Mouse (Mus musculus) MEL (cell line): Measurements from ENCODE around the gene Gpr1. TPM values are rescaled to one million over a fixed set of nuclear protein-coding genes. Genes with fewer than 3 reads are reported as not detected.
A peak's percentile ranks its signal among the peaks of the same experiment; 100 is the strongest.
"Not testable (repeated sequence)": the region's sequence is repeated elsewhere in the genome, so short reads cannot be mapped to it uniquely, and the experiment has no call there.

Source experiments
- DNase-seq: peaks from one replicate; pipeline ENCODE4 v3.0.0; 2011; ENCODE audit warnings: low read depth, low spot score
- H3K27ac ChIP-seq: 2 replicates; pipeline ENCODE4 v1.5.1; 2012; ENCODE audit warnings: low read depth, mild to moderate bottlenecking, control low read depth, low read length, moderate library complexity; ENCODE audit not compliant: control insufficient read depth
- H3K27me3 ChIP-seq, 2 experiments: fragments of 150-350 bp in 1 of 2; sonication (generic) in 1 of 2; 2 replicates each; pipeline ENCODE4 v1.6.1; 2012; ENCODE audit warnings: low read length in 2 of 2, mild to moderate bottlenecking in 2 of 2, improper control_type of control experiment in 1 of 2, moderate library complexity in 1 of 2; ENCODE audit not compliant: insufficient read depth in 2 of 2, control insufficient read depth in 1 of 2
- H3K36me3 ChIP-seq, 2 experiments: 2 replicates each; pipeline ENCODE4 v1.6.1; 2012 to 2014; ENCODE audit warnings: low read length in 2 of 2, improper control_type of control experiment in 1 of 2, inconsistent platforms in 1 of 2, mild to moderate bottlenecking in 1 of 2; ENCODE audit not compliant: insufficient read depth in 2 of 2, control insufficient read depth in 1 of 2
- H3K4me1 ChIP-seq, 2 experiments: fragments of 150-350 bp in 1 of 2; sonication (generic) in 1 of 2; 2 replicates each; pipeline ENCODE4 v1.6.1; 2012; ENCODE audit warnings: low read length in 2 of 2, improper control_type of control experiment in 1 of 2, mild to moderate bottlenecking in 1 of 2; ENCODE audit not compliant: insufficient read depth in 2 of 2, control insufficient read depth in 1 of 2
- H3K4me3 ChIP-seq, 2 experiments: fragments of 150-350 bp in 1 of 2; sonication (generic) in 1 of 2; 2 replicates each; pipeline ENCODE4 v1.5.1; 2012; ENCODE audit warnings: low read depth in 2 of 2, low read length in 2 of 2, mild to moderate bottlenecking in 2 of 2, moderate library complexity in 2 of 2, control low read depth in 1 of 2, improper control_type of control experiment in 1 of 2; ENCODE audit not compliant: control insufficient read depth in 1 of 2, insufficient read depth in 1 of 2
- H3K79me2 ChIP-seq: 2 replicates; pipeline ENCODE4 v1.6.1; 2012; ENCODE audit warnings: mild to moderate bottlenecking, low read length, moderate library complexity; ENCODE audit not compliant: control insufficient read depth, poor library complexity, insufficient read depth
- H3K9ac ChIP-seq: 2 replicates; pipeline ENCODE4 v1.6.1; 2012; ENCODE audit warnings: low read depth, mild to moderate bottlenecking, control low read depth, low read length, moderate library complexity; ENCODE audit not compliant: control insufficient read depth, poor library complexity, severe bottlenecking
- H3K9me3 ChIP-seq: fragments of 150-350 bp; sonication (generic); replicated peaks from 2 replicates; pipeline ENCODE4 v1.6.1; 2012; ENCODE audit warnings: mild to moderate bottlenecking, low read length, improper control_type of control experiment, moderate library complexity; ENCODE audit not compliant: insufficient read depth
- CTCF ChIP-seq, 3 experiments: IDR thresholded peaks in 2 of 3; conservative IDR thresholded peaks in 1 of 3; 2 replicates each; pipeline ENCODE4 v1.5.1; 2011 to 2012; ENCODE audit warnings: low read length in 3 of 3, low read depth in 2 of 3, mild to moderate bottlenecking in 2 of 3, improper control_type of control experiment in 1 of 3, inconsistent platforms in 1 of 3, mixed read lengths in 1 of 3, moderate library complexity in 1 of 3; ENCODE audit not compliant: control insufficient read depth in 1 of 3, insufficient read depth in 1 of 3, poor library complexity in 1 of 3, severe bottlenecking in 1 of 3
- ELF1 ChIP-seq: IDR thresholded peaks from 2 replicates; pipeline ENCODE4 v1.6.1; 2014; ENCODE audit warnings: low read depth, mild to moderate bottlenecking, inconsistent platforms, low read length, improper control_type of control experiment, moderate library complexity
- MYB ChIP-seq: IDR thresholded peaks from 2 replicates; pipeline ENCODE4 v1.6.1; 2011; ENCODE audit warnings: mild to moderate bottlenecking, low read depth, low read length, improper control_type of control experiment
- NELFE ChIP-seq: IDR thresholded peaks from 2 replicates; pipeline ENCODE4 v1.6.1; 2011; ENCODE audit warnings: low read depth, low read length, improper control_type of control experiment
- NRF1 ChIP-seq: IDR thresholded peaks from 2 replicates; pipeline ENCODE4 v1.6.1; 2014; ENCODE audit warnings: low read depth, mild to moderate bottlenecking, inconsistent platforms, low read length, improper control_type of control experiment, moderate library complexity; ENCODE audit not compliant: poor library complexity, insufficient read depth, severe bottlenecking
- POLR2AphosphoS2 ChIP-seq: IDR thresholded peaks from 2 replicates; pipeline ENCODE4 v1.6.1; 2011; ENCODE audit warnings: low read length, improper control_type of control experiment
- POLR2AphosphoS5 ChIP-seq: IDR thresholded peaks from 2 replicates; pipeline ENCODE4 v1.6.1; 2012; ENCODE audit warnings: low read depth, borderline replicate concordance, mild to moderate bottlenecking, inconsistent platforms, low read length, moderate library complexity, mixed read lengths
- RAD21 ChIP-seq: IDR thresholded peaks from 2 replicates; pipeline ENCODE4 v1.6.1; 2011; ENCODE audit warnings: mild to moderate bottlenecking, low read depth, low read length, improper control_type of control experiment
- SMC3 ChIP-seq: IDR thresholded peaks from 2 replicates; pipeline ENCODE4 v1.6.1; 2011; ENCODE audit warnings: low read depth, low read length, improper control_type of control experiment
- TAL1 ChIP-seq: IDR thresholded peaks from 2 replicates; pipeline ENCODE4 v1.6.1; 2012; ENCODE audit warnings: mild to moderate bottlenecking, inconsistent platforms, low read length, moderate library complexity, mixed read lengths
- TCF12 ChIP-seq: IDR thresholded peaks from 2 replicates; pipeline ENCODE4 v1.6.1; 2014; ENCODE audit warnings: low read depth, mild to moderate bottlenecking, inconsistent platforms, low read length, improper control_type of control experiment, moderate library complexity
- USF1 ChIP-seq: IDR thresholded peaks from 2 replicates; pipeline ENCODE4 v1.6.1; 2014; ENCODE audit warnings: low read depth, mild to moderate bottlenecking, inconsistent platforms, low read length, improper control_type of control experiment, moderate library complexity
- USF2 ChIP-seq, 2 experiments: IDR thresholded peaks; 2 replicates each; pipeline ENCODE4 v1.6.1; 2011 to 2012; ENCODE audit warnings: improper control_type of control experiment in 2 of 2, low read length in 2 of 2, borderline replicate concordance in 1 of 2, inconsistent platforms in 1 of 2, low read depth in 1 of 2, mild to moderate bottlenecking in 1 of 2; ENCODE audit not compliant: insufficient read depth in 1 of 2
- ZKSCAN1 ChIP-seq: IDR thresholded peaks from 2 replicates; pipeline ENCODE4 v1.6.1; 2012; ENCODE audit warnings: low read depth, mild to moderate bottlenecking, inconsistent platforms, low read length, improper control_type of control experiment, moderate library complexity
- ZMIZ1 ChIP-seq: IDR thresholded peaks from 2 replicates; pipeline ENCODE4 v1.6.1; 2012; ENCODE audit warnings: low read depth, mild to moderate bottlenecking, inconsistent platforms, low read length, improper control_type of control experiment, moderate library complexity
- ZNF384 ChIP-seq: IDR thresholded peaks from 2 replicates; pipeline ENCODE4 v1.6.1; 2012; ENCODE audit warnings: low read depth, mild to moderate bottlenecking, inconsistent platforms, low read length, improper control_type of control experiment
- polyA plus RNA-seq, 2 experiments: library from polyadenylated mRNA; stranded (reverse) in 1 of 2; unstranded in 1 of 2; fragments of >175 nt in 1 of 2; fragments of >200 nt in 1 of 2; gene quantifications; 2 replicates each; pipeline versions ENCODE4 v1.2.1 to v1.2.4; 2012; ENCODE audit warnings: low replicate concordance in 2 of 2, low read depth in 1 of 2; ENCODE audit not compliant: insufficient read length in 2 of 2, insufficient read depth in 1 of 2, missing spikeins in 1 of 2
- total RNA-seq: library from RNA; depleted of rRNA; stranded (reverse); fragments of 300-350 nt; gene quantifications from 2 replicates; pipeline ENCODE4 v1.2.3, GENCODE M21; 2012

The Gpr1 gene
- total and polyA plus RNA-seq, 3 experiments: 0.04 TPM; not detected in 2

DNA sequence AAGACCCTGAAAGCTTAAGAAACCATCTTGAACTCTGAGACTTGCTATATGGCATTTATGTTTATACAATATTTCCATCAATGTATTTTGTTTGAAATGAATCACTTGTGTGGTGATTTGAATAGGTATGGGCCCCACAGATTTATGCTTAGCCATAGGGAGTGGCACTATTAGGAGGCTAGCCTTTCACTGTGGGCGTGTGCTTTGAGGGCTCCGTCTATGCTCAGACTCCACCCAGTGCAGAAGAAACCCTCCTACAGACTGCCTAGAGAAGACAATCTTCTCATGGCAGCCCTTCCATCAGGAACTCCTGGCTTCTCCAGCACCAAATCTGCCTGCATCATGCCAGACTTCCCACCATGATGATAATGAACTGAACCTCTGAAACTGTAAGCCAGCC lies 45.7 kb downstream of the Gpr1 start:
- Histone ChIP-seq H3K9ac (no peak overlapping the region), H3K27ac (no peak overlapping the region), H3K79me2 (peaks cover 5% of the 10 kb centered on the region; the same call in 1 of the 2 replicates), H3K9me3 (no peaks in the 10 kb centered on the region), H3K4me1 (no peaks in the 10 kb centered on the region), H3K36me3 (peaks cover 2 to 33% of the 10 kb centered on the region in 2 experiments), H3K27me3 (no peaks in the 10 kb centered on the region), H3K4me3 (no peak overlapping the region)
- TF ChIP-seq MYB (no peak), ZMIZ1 (no peak), POLR2AphosphoS5 (no peak), ELF1 (no peak), ZKSCAN1 (no peak), SMC3 (no peak), USF2 (IDR thresholded peaks at IDR 0.05; ENCODE audit: borderline replicate concordance in 1 of 2, insufficient read depth in 1 of 2, low read depth in 1 of 2, low read length in 2 of 2) (no peak), CTCF (IDR thresholded peaks at IDR 0.05 in 2 of 3, conservative IDR thresholded peaks at IDR 0.05 in 1 of 3; ENCODE audit: control insufficient read depth in 1 of 3, insufficient read depth in 1 of 3, low read depth in 2 of 3, low read length in 3 of 3, poor library complexity in 1 of 3, severe bottlenecking in 1 of 3) (no peak), USF1 (no peak), TCF12 (no peak), POLR2AphosphoS2 (no peak), TAL1 (no peak), NRF1 (no peak), NELFE (no peak)
- no peak for DNase-seq

DNA sequence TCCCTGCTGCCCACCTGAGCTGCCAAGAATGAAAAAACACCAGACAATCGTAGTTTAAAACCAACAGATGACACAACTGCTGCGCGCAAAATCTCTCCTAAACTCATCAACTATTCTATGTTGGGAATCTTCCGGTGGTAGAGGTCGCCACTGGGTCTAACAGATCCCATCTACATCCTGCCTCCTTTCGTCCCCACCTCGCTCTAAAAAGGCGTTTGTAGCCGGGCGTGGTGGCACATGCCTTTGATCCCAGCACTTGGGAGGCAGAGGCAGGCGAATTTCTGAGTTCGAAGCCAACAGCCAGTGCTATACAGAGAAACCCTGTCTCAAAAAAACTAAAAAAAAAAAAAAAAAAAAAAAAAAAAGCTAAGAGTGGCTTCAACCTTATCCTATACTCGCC lies 74.1 kb downstream of the Gpr1 start:
- H3K4me3 ChIP-seq: no peak overlapping the region
- peaks cover 2 to 15% of the 10 kb centered on the region in 2 experiments; a peak in 3 of 4 replicates for H3K36me3 ChIP-seq
- no peak overlapping the region for H3K27ac ChIP-seq
- no peaks in the 10 kb centered on the region for H3K4me1 ChIP-seq
- no peaks in the 10 kb centered on the region for H3K79me2 ChIP-seq
- no peak for DNase-seq
- H3K9me3 ChIP-seq: no peaks in the 10 kb centered on the region
- H3K27me3 ChIP-seq: no peaks in the 10 kb centered on the region
- TF ChIP-seq MYB (no peak), RAD21 (no peak), ZNF384 (peak; percentile 30; the same call in 1 of the 2 replicates)
- TF ChIP-seq, all 39 proteins: peak for 1
- no peak overlapping the region for H3K9ac ChIP-seq

GRCm38 (mm10) chr1:63138586-63138985 lies 75.8 kb downstream of the Gpr1 start:
- not testable (repeated sequence) for H3K9me3 ChIP-seq, H3K36me3 ChIP-seq, DNase-seq, H3K4me3 ChIP-seq, H3K27me3 ChIP-seq, H3K4me1 ChIP-seq, H3K79me2 ChIP-seq, H3K27ac ChIP-seq, H3K9ac ChIP-seq
